Mouse (Mus musculus) cortical plate, adult 2 months (tissue): ENCODE results near the gene Abca7.

ENCODE experiments used
- CTCF ChIP-seq: fragments of 200-500 bp; IDR thresholded peaks from 2 replicates; pipeline ENCODE4 v1.5.1; 2011; ENCODE audit warnings: mild to moderate bottlenecking, control low read depth, low read length; ENCODE audit not compliant: insufficient read depth; ENCODE audit errors: extremely low read depth
- POLR2A ChIP-seq: fragments of 200-500 bp; IDR thresholded peaks from 2 replicates; pipeline ENCODE4 v1.6.1; 2011; ENCODE audit warnings: mild to moderate bottlenecking, low read length, control low read depth; ENCODE audit not compliant: insufficient read depth; ENCODE audit errors: extremely low read depth

- TF ChIP-seq CTCF (no peak), POLR2A (no peak)
These were observed 39.6 kb upstream of the Abca7 start for GRCm38 (mm10) chr10:79956643-79957154.
